Mouse (Mus musculus) retina, embryonic 14.5 days (tissue): ENCODE results near the gene Alkbh4.

Experiments
- DNase-seq: peaks from one replicate; pipeline ENCODE4 v3.0.0-alpha.2; 2015; ENCODE audit warnings: low spot score

Gene Alkbh4

DNA sequence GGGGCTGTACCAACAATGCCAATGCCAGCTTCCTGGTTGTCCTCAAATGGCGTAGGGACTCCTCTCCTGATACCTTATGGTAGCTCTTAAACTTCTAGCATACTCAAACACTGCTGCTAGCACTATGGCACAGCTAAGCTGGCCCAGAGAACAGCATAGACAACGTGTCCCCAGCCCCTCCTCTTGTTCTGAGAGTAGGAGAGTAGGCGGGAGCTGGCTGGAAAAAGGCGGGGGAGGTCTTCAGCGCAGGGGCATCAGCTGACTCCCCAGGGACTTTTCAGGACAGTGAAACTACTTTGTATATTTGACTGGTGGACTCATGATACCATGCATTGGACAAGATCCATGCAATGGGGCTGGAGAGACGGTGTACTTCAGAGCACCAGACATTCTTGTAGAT, 46.1 kb downstream of the Alkbh4 start:
- DNase-seq = no peak

DNA sequence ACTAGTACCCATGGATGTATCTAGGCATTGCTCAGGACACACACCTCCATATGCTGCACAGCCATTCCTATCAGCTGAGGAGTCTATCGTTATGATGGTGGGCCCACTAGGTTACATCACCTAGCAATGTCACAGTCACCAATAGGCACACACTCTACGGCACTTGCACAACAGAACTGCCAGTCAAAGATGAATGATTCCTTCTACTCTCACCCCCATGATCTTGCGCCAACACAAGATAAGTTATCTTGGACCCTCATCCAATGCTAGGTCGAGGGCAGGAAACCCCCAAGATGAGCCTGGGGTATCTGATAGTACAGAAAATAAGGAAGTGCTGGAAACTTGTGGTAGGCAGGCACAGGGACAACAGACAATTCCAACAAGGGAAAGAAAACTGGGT, 46.9 kb downstream of the Alkbh4 start:
- no peak for DNase-seq

DNA sequence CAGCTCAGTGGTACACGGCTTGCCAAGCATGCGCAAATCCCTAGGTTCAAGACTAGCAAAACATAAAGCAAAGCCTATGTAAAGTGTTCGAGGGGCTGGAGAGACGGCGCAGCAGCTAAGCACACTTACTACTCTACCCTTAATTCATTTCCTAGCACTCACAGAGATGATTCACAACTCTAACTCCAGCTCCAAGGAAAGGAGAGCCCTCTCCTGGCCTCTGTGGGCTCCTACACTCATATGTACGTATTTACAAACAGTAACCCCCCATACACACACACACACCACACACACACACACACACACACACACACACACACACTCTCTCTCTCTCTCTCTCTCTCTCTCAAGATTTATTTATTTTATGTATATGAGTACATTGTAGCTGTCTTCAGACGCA, 47.8 kb downstream of the Alkbh4 start:
- DNase-seq = no peak

DNA sequence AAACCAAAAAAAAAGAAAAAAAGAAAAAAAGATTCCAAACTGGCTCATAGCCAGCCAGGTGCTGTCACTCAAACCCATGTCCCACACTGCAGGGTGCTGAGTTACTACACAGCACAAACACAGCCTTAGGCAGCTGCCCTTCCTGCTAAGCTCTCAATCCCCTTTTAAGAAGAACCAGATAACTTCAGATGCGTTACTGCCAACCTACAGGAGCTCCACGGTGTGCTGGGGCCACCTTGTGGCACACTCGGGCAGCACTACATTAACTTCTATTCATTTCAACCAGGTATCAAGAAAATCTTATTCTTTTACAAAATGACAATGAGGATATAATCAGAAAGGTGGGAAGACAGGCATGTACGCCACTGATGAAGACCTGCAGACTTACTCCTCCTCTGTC, 50.8 kb downstream of the Alkbh4 start:
- peak; percentile 71 for DNase-seq
